Mouse (Mus musculus): Measurements from ENCODE around the gene Lmo2.

Lmo2 gene

DNA sequence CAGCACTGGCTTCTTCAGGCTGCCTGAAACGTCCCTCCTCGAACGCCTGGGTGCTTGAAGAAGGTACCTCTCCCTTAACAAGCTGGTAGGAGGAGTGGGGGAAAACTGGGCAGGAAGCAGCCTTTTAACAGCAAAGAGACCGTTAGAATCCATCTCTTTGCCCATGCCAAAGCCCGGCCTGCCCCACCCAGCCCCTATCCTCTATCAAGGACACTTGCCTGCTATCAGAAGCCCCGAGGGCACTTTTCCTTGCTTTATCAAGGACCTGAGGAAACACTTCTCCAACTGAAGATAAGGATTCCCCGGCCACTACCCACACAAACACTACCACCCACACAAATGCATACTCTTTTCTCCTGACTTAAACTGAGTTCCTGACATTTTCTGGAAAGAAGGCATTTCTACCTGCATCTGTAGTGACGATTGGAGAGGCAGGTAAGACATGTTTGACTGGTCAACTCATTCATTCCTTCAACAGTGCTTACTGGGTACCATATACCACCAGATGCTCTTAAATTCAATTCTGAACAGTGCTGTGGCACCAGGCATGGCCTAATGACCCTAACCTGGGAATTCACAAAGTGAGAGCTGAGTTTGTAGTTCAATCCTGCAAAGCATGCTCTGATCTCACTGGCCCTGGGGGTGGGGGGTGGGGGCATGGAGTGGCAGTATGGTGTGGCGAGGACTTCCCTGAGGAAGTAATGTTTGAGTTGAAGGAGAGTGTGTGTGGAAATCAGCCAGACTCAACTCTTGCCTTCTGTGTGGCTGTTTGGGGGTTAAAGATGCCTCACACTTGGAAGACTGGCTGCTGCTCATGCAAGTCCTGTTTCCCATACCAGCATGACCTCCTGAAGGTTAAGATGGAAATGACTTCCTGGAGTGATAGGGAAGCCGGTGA lies at the start of gene Lmo2:
Gene Lmo2 (plus strand): TSS at position 338 of the 898 bp plus-strand sequence.
- no peak for DNase-seq (ENCODE audit: low read depth, low spot score)

DNA sequence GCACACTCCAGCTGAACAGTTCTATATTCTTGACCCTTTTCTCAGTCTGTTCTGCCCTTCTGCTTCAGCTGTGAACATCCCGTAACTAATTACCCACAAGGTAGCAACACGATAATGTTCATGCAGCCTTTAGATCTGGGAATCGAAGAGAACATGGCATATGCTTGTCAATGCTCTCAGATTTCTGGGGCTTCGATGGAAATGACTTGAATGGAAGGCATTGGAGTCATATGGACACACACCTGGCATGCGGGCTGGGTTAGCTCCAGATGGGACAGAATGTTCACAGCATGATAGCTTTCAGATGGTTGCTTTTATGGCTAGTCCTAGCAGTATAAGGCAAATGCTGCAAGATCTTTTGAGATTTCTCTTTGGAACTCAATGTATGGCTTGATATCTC lies 47.2 kb upstream of the Lmo2 start:
- DNase-seq (ENCODE audit: low read depth, low spot score) = no peak

DNA sequence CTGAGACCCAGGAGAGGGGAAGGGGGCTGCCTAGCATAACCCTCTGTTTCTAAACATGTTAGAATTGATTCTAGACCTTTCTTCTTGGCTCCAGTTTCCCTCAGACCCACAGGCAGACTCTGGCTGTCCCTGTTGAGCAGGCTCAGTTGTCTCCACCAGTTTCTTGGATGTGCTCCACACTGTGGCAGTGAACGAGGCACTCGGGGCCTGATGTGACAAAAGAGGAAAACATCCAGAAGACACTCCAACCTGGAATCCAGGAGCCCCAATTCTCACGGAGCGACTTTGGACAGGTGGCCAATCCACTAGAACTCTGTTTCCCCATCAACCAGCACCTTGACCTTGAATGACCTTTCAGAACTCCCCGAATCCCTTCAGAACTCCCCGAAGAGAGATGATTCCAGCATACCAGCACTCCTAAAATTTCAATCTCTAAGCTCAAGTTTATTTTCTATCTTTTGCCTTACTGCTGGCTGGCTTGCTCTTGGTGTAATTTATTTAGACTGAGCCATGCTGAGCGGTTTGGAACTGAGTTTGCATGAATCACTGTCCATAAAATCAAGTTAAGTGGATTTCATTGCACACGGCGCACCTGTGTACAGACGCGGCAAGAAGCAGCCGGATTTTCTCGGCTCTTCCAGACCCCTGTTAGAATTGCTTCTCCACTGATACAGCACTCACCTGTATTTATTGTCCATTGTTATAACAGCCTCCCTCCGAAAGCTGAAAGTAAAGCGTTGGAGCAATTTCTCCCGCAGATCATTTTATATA lies 45.1 kb upstream of the Lmo2 start:
- no peak for DNase-seq (ENCODE audit: low read depth, low spot score)

DNA sequence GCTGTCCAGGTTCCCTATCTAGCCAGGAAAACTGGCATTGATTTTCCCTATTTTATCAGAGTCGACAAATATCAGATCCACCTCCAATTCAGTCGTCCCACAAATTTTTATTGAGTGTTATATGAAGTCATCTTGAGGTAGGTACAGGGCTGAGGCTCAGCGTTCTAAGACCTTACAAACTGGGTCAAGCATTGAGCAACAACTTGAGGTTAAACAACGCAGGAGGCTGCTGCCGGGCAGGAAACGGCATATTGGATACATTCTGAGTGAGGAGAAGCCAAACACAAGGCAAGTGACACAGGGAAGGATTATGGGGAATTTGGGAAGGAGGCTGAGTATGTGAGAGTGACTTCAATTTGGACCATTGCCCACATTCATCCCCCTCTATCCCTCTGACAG lies 44.5 kb upstream of the Lmo2 start:
- DNase-seq (ENCODE audit: low read depth, low spot score) = no peak

DNA sequence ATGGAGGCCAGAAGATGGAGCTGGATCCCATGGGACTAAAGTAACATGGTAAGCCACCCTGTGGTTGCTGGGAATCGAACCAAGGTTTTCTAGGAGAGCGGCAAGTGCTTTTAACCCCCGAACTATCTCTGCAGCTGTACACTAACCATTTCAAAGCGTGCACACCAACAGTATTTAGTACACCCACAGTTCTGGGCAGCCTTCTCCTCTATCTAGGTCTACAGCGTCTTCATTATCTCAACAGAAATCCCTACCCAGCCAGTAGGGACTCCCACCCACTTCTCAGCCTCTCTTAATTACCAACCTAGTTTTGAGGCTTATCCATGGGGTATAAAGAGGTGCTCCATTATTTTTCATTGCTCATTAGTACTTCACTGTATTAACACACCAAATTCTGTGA lies 41.7 kb upstream of the Lmo2 start:
- no peak for DNase-seq (ENCODE audit: low read depth, low spot score)

DNA sequence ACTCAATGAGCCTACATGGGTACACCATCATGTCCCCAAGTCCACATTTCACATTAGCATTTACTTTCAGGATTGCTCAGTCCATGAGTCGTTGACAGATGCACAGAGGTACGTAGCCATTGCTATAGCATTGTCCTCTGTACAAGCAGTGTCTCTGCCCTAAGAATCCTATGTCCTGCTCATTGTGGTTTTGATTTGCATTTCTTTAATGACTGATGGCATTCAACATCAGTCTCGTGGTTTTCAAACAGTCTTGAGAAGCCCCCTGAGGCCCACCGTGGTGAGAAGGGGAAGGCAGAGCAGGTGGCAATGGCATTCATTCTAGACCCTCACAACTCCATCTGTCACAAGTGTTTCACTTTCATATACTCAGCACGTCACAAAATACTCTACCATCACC lies 40.4 kb upstream of the Lmo2 start:
- no peak for DNase-seq (ENCODE audit: low read depth, low spot score)

DNA sequence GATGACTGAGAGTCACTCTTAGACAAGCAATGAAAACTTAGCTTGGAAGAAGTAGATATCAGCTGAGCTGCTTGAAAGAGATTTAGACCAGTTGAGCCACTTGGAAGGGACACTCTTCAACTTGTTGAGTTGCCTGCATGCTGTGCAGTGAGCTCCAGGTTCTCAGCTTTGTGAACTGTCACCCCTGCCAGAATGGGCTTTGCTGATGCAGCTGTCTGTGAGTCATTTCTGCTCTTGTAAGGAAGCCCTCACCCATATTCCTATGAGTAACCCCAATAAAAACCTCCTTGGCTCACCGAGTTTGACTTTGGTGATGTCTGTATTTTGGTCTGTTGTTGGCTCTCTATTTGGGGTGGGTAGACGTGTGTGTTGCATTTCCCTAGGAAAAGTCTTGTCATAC lies 39.4 kb upstream of the Lmo2 start:
- no peak for DNase-seq (ENCODE audit: low read depth, low spot score)

DNA sequence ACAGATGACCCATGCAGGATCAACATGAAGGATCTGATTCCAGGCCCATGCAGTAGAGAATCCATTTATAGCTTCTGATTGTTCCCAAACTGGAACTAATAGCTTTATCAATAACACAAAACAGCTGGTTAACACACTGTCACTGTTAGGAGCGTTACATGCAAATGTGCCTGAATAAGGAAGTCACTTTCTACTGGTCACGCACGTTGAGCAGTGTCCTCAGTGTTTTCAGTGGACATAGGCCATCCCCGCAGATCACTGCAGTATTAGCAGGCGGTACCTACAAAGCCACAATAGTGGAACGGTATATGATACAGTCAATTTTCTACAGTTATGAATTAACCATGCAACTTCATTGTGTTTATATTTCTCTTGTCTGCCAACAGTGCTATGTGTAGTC lies 38.3 kb upstream of the Lmo2 start:
- DNase-seq (ENCODE audit: low read depth, low spot score) = no peak

DNA sequence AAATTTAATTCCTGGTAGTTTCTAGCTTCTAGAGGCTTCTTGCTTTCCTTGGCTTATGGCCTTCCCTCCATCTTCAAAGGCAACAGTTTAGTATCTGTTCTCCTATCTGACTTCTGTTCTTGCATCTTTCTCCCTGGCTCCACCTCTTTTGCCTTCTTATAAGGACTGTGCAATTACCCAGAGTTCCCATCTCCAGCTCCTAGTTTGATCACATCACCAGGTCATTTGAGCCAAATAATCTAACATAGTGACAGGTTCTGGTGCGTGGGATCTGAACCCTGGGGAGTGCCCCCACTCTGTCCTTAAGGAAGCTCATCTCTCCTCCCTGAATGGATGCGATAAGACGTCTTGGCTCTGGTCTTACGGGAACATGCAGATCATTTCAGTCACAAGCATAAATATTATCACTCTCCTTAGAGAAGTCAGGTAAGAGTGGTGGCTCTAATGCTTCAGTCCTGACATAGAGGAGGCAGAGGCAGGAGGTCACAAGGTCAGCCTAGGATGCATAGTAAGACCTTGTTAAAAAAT lies 31.1 kb upstream of the Lmo2 start:
- no peak for DNase-seq (ENCODE audit: low read depth, low spot score)

DNA sequence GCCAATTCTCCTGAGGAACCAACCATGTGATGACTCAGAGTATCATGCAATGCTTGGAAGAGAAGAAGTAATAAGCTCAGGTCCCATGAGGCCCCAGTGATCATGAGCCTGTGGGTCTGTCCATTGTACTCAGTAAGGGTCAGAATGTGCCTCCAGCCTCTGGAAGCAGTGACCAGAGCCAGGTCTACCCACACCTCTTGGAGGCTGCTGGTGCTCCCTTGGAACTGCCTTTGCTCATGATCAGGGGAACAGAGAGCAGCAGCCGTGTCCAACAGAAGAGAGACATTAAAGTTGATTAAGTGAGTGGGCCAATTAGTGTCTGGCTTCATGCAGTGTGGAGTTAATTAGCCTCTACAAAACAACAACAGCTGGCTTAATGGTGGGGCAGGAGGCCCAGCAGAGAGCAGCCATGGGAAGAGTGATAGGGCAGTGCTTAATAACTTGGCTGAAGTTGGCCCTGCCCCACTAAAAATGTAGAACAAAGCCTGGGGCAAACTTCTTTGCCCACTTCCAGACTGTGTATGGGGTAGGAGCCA lies 30.1 kb upstream of the Lmo2 start:
- DNase-seq (ENCODE audit: low read depth, low spot score) = peak; percentile 6

DNA sequence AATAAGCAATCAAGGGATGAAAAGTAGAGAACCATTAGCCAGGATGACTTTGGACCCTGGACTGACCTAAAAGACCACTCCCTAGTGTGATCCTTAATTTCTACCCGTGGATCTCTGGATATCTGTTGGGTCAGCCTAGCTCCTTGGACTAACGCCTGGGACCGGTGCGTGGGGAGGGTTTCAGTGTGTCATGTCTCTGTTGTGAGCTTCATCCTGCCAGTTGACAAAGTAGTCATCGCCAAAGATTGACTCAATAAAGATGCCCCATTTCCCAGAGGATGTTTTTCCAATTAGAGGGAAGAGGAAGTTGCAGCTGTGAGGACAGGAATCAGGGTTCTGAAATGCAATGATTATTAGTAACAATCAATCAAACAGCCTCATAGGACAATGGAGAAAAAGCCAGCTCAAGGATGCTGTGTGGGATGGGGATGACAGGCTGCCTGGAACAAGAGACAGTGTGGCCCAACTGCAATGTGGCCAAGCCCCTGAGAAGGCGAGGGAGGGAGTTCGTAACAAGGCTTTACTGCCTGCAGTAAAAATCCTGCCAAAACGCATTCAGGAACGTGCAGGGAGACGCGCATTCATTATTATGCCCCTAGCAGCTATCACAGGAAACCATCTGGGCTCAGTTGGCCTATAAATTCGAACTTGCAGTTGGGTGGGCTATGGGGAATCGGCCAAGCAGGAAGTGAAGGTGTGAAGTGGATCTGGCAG lies 27.3 kb upstream of the Lmo2 start:
- DNase-seq (ENCODE audit: low read depth, low spot score) = peak; percentile 37

DNA sequence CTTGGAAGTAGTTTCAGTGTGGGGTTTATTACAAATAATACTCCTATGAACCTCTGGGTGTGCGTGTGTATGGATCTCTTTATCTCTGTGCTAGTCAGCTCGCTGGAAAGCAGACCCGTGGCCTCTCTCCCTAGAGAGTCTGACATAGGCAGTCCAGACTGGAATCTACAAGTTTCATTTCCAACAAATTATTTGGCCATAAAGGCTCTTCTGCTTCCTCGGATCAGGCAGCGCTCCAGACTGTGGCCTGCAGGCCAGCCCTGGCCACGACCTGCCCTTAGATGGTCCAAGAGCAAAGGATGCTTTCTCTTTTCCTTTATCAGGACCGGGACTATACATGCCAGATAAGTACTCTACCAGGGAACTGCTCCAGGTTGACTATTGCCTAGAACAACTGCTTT lies 26.3 kb upstream of the Lmo2 start:
- no peak for DNase-seq (ENCODE audit: low read depth, low spot score)

DNA sequence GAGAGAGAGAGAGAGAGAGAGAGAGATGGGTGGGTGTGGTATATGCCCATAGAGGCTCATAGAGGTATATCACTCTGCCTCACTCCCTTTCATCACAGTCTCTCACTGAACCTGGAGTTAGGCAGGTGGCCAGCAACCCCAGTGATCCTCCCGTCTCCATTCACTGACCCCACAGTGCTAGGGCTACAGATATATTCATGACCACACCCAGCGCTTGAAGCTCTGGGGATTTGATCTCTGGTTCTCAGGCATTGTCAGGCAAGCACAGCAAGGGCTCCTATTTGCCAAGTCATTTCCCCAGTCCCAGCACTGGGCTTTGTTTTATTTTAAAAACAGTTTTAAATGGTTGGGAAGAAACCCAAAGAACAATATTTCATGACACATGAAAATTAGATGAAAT lies 25.8 kb upstream of the Lmo2 start:
- DNase-seq (ENCODE audit: low read depth, low spot score) = no peak

DNA sequence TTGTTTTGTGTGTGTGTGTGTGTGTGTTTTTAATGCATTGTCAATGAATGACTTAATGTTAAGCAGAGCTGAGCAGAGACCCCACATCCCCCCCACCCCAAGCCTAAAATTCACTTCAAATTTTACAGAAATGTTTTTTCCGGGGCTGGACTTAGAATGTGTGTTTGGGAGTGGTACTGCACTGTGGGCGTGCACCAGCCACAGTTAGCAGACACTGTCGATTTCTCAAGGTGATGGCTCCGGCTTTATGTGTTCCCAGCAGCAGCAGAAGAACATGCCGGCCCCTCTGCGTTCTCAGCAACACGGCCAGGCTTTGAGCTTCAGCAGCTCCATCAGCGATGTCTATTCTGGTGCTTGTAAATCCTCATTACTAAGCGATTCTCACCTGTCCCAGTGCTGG lies 25.3 kb upstream of the Lmo2 start:
- no peak for DNase-seq (ENCODE audit: low read depth, low spot score)

DNA sequence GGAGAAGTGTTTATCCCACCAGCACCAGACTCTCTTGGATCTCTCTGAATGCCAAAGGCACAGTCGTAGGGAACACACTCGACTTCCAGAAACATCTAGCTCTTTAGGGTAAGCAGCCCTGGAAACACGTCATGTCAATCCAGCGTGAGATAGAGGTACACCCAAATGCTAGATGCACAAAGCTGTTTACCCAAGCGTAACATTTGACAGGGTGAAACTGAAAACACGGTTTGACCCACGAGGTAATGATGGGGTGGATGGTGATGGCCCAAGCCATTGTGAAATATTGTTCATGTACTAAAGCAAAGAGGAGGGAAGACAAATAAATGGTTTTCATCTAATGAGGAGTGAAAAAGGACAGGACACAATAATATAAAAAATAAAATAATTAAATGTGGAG lies 23.5 kb upstream of the Lmo2 start:
- DNase-seq (ENCODE audit: low read depth, low spot score) = no peak

DNA sequence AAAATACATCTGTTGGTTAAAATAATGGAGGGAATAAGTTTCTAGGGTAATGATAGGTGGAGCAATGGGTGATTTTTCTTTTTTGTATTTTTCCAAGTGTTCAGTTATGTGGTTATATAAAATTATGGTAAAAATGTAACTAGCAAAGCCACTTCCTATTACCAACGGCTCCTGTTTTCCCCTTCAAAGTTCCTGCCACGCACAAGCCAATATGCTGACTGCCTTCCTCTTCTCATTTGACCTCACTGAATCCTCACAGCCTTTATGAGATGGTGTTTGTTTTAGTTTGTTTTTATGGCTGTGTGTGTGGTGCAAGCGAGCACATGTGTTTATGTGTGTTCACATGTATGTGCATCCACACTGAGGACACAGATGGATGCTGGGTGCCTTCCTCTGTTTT lies 23.1 kb upstream of the Lmo2 start:
- DNase-seq (ENCODE audit: low read depth, low spot score) = no peak

DNA sequence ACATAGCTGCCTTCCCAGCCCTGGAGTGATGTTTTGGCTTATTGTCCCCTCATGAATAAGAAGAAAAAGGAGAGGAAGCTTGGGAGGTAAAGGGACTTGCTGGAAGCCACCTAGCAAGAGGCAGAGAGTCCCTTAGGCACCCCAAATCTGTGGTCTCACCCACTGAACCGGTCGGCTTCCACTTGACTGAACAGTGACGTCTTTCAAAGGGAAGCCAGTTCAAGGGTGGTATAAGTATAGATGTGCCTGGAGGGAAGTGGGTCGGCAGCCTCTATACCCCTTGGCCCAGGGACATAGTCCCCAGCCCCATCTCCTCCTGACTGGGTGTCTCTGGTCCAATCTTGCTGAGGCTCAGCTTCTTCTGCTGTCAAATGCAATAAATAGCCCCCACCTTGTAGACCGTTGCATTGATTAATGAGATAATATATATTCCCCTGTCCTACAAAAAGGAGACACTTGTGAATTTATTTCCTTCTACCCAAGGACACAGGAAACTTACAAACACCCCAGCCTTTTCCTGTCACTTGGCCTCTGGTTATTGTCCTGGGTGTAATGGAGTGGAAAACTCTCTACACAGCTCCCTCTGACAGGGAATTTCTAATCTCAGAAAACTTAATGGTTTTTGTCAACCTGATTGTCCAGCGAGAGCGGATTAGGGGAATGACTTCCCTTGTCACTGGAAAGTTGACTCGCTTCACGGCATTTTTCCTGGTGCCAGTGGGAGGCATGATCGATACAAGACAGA lies 21.9 kb upstream of the Lmo2 start:
- no peak for DNase-seq (ENCODE audit: low read depth, low spot score)

DNA sequence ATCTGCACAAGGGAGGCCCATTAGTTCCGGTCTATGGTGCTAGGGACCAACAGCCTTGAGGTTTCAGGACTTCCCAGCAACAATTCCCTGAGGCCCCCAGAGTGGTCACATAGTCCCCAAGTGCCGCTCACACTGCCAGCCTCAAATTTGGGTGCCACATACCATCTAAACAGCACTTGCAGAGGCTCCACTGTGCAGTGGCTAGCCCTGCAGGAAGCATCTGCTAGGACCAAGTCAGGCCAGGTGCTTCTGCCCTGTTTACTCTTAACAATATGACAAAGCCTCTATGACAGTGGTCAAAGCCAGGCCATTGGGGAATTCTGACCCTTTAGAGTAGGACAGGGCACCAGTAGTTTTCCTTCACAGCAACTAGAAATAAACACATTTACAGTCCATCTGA lies 21.1 kb upstream of the Lmo2 start:
- no peak for DNase-seq (ENCODE audit: low read depth, low spot score)

DNA sequence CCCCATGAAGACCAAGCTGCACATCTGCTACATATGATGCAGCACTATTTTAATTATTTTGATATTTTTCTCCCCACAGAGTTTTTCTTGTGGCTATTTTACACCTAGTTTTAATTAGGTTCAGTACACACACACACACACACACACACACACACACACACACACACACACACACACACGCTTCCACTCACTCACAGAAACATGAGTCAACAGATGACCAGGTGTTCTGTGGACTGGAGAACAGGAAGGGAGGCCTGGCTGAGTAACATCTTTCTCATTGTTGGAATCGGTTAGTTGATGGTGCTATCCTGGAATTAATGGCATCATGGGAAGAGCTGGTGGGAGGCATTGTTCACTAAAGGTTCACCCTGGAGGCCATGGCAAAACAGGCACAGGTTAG lies 20.1 kb upstream of the Lmo2 start:
- DNase-seq (ENCODE audit: low read depth, low spot score) = no peak

DNA sequence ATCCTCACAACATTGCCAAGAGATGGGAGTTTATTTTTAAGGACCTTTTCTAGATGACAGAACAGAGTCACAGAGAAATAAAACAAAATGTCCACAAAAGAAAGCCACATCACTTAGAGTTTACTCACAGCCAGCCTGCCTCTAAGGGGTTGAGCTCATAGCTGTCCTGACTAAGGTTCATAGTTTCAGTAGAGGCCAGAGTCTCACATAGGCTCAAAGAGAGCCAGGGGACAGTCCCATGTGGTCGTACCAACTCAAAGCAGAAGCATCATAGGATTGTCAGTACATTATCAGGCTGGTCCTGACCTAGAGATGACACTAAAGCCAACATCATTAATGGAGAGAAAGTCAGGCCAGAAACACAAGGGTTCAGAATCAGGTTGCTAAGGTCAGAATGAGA lies 19.2 kb upstream of the Lmo2 start:
- no peak for DNase-seq (ENCODE audit: low read depth, low spot score)

DNA sequence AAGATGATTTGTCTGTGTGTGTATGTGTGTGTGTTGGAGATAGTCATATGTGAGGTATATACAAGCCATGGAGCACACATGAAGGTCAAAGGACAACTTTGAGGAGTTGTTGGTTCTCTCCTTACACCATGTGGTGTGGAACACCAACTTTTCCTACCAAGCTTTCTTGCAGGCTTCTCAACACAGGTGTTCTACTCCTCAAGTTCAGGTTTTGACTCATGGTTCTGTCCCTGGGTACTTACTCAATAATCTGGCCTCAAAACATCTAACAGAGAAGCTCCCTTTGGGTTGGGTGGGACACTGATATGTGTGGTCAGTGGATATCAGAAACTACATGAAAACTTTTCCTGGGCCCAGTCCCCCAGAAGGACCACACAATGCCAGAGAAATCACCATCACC lies 18.8 kb upstream of the Lmo2 start:
- no peak for DNase-seq (ENCODE audit: low read depth, low spot score)

Measured in brain, embryonic 18.5 days (tissue).